Mouse (Mus musculus): ENCODE measurements around the gene Gabbr2. TPM values are rescaled to one million over a fixed set of nuclear protein-coding genes. Genes with fewer than 3 reads are reported as not detected.

The Gabbr2 gene
- total RNA-seq, 2 experiments from 2014 or later, result 0.25 to 0.34 TPM

DNA sequence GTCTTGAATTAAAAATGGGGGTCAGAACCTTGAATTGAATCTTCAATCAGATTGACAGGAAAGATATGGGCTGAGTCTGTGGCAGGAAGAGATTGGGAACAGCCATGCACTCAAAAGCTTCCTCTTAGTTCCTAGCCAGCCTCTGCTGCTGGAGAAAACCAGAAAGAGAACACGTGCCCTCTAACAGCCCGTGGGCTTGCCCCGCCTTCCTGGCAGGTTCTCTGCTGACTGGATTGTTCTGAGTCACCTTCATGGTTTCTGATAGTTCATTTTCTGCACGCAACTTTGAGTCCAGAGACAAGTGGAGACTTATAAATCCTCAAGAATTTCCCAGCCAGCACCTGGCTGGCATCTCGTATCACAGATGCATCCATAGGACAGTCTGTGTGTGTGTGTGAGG is 123.5 kb downstream of the Gabbr2 start:
- DNase-seq (ENCODE audit: low spot score in 2 of 2), result no peak

DNA sequence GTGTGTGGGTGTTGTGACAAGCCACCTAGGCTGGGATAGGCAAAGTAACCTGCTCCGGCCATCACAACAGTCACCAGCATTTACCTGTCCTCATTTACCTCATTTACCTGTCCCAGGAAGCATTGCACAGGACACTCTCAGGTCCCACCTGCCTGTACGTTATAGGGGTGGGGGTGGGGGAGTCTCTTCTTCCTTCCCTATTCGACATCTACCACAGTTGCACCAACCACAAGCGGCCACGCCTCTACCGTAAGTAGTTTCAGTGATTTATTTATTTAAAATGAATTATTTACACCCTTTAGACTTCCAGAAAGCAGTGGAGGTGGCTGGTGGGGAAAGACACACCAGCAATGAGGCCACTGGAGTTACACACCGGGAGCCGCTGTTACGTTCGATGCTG is 123.9 kb downstream of the Gabbr2 start:
- no peak for DNase-seq (ENCODE audit: low spot score in 2 of 2)

DNA sequence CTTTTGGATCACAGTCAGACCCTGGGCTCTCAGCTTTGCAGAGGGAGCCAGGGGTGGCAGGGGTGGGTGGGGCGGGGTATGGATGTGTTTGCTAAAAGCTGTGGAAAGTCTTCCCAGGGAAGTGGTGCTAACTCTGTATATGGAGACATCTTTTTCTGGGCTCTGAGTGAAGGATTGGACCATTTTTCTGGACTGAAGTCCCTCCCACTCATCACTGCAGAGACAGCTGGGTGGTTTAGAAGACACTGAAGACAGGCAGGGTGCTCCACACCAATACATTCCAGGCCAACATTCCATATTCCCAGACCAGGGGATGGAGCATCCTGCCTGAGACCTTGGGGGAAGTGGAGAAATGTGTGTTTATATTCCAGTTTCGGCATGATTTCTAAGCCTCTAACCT is 125.6 kb downstream of the Gabbr2 start:
- no peak for DNase-seq (ENCODE audit: low spot score in 2 of 2)

DNA sequence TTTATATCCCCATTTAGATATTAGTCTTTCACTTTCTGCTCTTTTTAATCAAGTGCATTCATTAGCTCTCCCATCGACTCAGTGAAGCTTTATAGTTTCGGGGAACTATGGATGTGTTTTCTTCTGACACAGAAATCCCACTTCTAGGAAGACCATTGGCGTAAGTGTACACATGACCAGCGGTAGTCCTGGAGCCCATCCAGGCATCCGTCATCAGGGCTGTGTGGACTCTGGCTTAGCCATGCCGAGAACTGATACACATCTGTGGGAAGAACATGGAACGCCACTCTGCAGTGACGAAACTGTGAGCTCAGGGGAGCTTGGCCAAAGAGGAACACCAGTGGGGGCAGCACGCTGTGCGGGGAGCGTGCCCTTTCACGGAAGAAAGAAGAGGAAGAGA is 128.0 kb downstream of the Gabbr2 start:
- DNase-seq (ENCODE audit: low spot score in 2 of 2), result no peak

DNA sequence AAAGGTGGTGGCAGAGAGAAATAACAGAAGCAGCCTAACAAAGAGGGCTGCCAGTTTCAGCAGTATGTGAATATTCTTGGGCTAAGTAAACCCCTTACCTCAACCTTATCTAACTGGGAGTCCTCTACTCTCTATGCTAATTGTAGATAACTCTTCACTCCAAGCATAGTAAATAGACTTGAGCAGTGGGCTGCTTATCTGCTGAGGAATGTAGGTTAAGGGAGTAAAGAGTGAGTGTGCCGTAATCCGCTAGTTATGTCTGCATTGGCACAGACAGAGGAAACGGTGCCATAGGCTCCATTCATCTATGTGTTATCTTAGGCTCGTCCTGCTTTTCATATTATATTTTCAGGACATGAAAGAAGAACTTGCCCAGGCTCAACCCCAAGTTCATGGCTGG is 129.0 kb downstream of the Gabbr2 start:
- no peak for DNase-seq (ENCODE audit: low spot score in 2 of 2)

DNA sequence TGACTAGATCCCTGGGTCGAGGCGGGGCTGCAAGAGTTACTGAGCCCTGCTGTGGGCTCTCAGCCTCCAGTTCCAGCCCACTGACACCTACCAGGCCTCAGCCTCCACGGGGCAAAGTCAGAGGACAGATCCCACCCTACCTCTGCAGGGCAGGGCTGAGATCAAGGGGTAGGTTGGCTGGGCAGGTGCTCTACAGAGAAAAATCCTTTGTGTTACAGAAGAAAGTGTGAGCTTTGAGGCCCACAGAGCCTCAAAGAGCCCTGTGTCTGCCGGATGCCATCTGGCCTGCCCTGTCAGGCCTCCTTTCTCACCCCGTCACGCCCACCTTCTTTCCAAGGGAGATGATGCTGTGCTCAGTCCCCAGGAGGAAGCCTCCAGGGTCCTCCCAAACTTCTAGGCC is 131.1 kb downstream of the Gabbr2 start:
- no peak for DNase-seq (ENCODE audit: low spot score in 2 of 2)

DNA sequence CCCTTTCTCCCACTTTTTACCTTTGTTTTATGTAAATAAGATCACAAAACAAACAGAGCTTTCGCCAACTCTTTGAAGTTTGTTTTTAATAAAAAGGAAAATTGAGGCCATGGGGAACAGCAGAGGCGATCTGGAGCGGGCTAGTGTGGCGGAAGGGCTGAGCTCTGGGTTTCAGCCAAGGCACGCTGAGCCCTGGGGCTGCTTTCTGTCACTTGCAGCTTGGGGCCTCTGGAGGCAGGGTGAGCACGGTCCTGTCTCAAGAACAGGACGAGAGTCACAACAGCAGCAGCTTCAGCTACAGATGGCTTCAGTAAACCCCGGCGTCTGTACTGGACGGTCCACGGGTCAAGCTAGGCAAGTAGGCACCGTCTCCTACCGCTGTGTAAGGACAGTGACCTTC is 132.8 kb downstream of the Gabbr2 start:
- DNase-seq (ENCODE audit: low spot score in 2 of 2), result peak in 1 of 2 experiments; percentile 44

DNA sequence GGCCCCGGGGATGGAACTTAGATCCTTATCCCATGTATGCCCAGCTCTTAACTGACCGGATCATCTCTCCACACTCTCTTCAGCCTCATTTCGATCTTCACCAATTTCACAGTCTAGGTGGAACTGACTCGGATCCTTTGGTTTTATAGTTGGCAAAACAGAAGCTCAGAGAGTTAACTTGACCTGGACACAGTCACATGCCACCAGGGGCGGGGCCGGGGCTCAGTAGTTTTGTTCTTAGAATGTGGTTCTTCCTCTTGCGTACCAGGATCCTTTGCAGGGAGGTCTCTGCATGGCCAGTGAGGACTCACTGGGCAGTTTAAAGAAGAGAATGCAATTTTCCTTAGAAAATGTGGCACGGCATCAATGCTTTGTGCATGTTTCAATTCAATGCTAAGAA is 135.5 kb downstream of the Gabbr2 start:
- DNase-seq (ENCODE audit: low spot score in 2 of 2), result no peak

DNA sequence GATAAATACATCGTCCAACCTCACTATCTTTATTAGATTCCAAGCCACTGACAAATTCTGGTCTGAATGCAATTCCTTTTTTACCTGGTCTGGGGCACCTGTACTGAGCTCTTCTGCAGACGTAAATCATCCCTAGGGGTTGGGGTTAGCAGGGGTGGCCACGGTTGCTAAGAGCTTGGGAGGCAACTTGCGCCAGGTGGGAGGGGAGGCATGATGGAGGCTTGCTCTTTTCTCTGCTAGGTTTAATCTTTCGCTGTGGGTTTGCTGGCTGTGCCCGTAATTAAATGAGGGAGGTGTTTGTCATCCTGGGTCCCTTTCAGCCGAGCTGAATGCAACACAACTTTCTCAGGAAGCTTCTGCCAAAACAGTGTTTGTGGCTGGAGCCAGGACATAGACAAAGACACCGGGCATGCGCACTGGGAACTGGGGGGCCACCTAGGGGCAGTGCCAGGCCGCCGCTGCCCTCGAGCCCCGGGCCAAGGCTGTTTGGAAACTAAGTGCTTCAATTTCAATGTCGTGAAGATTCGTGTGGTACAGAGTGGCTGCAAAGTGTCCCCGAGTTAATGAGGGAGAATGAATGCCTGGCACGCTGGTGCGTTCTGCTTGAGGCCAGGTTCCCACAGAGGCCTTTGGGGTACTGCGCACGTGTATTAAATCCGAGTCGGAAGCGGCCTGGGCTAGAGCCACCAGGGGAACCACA is 136.8 kb downstream of the Gabbr2 start:
- DNase-seq (ENCODE audit: low spot score in 2 of 2), result no peak

DNA sequence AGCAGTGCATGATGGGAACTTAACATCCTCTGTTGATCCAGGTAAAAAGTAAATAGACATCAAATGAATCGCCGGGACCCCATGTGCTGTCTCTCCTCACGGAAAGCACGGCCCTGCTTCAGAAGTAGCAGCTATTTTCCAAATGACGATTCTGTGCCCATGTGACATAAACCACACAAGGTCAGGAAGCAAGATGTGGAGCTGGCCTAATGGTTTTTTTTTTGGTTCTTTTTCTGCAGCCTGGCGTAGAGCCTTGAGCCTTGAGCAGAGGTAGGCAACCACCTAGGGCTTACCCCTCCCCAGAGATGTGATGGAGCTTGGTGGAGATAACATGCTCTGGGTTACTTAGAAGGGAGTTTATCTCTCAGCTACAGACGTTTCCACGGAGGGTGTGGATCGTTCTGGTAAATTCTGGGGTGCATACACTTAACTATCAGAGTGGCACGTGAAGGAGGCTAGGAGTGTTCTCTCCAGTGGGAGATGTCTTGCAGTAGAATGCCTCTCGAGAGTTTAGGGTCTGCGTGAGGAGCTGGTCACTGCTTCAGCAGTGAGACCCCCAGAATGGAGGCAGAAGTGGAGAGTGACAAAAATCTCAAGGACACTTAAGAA is 137.7 kb downstream of the Gabbr2 start:
- DNase-seq (ENCODE audit: low spot score in 2 of 2), result no peak

DNA sequence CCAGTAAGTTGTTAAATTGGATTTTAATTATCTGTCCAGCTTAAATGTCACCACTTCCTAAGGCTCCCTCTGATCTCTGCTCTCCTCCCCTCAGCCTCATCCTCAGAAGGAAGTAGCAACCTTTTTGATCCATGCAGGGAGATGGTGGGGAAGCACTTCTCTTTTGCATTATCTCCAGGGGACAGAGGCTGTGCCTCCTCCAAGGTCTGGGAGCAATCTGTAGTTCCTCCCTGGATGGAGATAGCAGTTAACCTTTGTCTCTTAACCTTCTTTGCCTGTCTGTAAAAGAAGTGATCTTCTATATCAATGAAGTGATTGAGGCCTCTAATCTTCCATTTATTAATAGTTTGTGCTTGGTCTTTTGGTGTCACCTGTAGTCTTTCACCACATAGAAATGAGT is 143.9 kb downstream of the Gabbr2 start:
- DNase-seq (ENCODE audit: low spot score in 2 of 2), result no peak

DNA sequence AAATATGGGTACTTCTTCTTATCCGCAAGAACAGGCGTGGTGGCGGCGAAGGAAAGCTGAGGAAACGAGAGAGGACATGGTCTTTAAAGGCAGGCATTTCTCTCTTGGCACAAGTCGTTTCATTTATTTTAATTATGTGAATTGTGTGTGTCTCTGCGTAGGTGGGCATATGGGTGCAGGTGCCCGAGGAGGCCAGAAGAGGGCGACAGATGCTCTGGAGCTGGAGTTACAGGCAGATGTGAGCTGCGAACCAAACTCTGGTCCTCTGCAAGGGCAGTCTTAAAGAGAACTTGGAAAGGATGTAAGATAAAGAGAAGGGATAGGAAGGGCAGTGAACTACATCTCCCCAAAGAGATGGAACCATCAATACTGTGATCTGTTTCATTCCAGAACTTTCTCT is 145.3 kb downstream of the Gabbr2 start:
- no peak for DNase-seq (ENCODE audit: low spot score in 2 of 2)

DNA sequence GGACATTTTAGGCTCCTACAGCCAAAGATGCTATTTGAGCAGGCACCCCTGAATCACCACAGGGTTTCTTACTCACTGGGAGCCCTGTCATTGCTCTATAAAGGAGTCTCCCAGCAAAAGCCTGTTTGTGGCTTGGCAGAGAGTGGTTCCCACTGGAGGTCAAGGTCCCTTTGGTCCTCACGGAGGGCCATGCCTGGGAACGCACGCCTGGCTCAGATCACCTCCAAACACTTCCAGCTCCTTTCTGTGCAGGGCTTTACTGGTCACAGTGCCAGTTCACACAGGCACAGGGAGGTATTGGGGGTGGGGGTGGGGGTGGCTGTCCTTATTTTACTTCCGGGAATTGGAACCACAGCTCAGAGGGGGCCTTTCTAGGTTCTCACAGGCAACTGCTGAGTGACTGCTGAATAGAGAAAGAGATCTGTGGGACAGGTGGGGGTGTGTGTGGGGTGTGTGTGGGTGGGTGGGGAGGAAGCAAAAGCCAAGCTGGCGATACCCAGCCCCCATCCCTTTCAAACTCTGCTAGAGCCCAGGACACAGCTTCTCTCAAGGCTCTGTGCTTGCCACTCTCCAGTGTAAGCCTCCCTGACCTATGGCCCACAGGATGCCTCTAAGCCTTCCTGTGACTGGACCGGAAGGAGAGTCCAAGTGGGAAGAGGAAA is 146.6 kb downstream of the Gabbr2 start:
- no peak for DNase-seq (ENCODE audit: low spot score in 2 of 2)

DNA sequence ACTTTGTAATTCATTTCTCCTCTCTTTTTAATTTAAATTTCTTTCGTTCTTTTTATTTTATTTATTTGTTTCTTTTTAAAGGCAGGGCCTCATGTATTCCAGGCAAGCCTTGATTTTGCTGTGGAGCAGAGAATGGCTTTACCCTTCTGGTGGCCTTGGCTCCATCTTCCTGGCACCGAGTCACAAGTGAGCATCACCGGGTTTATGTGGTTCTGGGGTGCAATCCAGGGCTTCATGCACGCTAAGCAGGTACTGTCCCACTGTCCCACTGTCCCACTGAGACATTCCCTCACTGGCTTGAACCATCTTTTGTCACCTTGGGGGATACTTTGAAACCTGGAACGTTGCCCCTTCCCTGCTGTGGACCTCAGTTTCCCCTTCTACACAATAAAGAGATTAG is 147.1 kb downstream of the Gabbr2 start:
- no peak for DNase-seq (ENCODE audit: low spot score in 2 of 2)

DNA sequence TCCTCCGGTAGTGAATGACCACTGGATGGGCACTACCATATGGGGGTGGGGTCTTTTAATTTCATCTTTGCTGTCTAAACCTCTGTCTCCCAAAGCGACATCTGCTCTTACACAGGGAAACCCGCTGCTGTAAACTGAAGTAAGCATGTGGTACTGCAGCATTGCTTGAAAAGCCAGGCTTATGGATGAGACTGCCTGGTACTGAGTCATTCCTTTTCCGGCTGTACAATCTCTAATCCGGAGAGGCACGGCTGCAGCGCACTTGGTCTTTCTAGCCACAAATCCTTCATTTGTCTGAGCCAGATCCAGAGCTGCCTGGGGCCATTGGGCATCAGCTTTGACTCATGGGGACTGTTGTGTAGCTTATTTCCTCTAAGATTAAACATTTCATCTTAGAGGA is 149.1 kb downstream of the Gabbr2 start:
- no peak for DNase-seq (ENCODE audit: low spot score in 2 of 2)

DNA sequence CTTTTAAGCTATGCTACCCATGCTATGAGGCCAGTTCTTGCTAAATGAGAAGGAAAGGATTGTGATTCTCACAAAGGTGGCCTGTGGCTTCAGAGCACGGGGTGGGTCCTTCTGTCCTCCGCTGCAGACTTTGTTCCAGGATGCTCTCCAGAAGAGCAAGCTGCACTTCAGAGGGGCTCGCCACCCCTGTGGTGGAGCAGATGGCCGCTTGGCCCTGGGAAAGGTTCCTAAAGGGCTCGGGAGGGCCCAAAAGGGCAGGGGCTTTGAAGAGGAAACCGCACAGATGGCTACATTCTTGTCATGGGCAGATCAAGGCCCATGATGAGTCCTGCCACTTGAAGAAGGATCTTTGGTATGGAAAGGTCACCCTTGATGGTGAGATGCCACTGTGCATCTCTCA is 151.5 kb downstream of the Gabbr2 start:
- DNase-seq (ENCODE audit: low spot score in 2 of 2), result no peak

DNA sequence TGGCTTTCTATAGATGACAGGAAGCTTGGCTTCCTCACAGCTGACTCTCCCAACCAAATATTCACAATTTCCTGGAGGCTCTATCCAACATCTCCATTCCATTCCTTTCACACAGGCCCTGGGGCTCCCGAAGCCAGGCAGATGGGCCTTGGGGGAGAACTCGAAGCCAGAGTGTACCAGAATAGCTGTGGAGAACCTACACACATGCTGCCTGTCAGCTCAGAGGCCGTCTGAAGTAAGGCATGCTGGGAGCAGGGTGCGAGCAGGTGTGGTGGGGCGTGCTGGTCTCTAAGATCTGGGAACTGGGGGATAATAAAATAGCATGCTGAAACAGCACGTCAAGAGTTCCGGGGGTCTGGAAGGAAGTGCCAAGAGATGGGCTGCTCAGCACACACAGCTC is 154.3 kb downstream of the Gabbr2 start:
- DNase-seq (ENCODE audit: low spot score in 2 of 2), result no peak

DNA sequence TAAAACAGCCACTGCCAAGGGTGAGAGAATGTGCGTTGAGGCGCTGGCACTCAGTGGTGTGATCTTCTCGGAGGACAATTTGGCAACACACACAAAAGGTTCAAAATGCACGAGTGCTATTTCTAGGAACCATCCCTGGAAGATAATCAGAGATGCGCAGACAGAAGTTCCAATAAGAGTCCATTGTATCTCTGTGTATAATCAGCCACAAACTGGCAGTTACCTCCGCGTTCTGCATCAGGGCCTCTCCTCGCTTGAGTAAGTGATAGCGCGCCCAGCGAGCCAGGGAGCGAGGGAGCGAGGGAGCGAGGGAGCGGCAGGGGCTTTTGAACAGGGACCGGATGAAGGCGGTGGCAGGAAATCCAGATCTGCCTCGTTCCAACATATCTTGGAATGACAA is 155.6 kb downstream of the Gabbr2 start:
- DNase-seq (ENCODE audit: low spot score in 2 of 2), result no peak

DNA sequence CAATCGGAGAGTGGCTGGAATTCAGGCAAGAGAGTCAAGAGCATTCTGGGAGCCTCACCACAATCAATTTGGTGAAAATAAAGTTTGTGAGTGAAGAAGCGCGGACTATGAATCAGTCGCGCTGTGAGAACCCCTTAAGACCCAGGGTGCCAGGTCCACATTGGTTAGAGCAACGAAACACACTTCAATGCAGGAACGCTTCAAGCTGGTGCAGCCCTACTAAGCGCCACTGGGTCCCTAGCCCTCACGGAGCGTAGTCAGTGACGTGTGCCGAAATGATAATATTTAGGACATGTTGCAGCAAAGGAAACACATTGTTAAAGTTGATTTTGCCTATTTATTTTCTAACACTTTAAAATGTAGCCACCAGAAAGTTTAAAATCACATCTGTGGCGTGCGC is 156.6 kb downstream of the Gabbr2 start:
- no peak for DNase-seq (ENCODE audit: low spot score in 2 of 2)

DNA sequence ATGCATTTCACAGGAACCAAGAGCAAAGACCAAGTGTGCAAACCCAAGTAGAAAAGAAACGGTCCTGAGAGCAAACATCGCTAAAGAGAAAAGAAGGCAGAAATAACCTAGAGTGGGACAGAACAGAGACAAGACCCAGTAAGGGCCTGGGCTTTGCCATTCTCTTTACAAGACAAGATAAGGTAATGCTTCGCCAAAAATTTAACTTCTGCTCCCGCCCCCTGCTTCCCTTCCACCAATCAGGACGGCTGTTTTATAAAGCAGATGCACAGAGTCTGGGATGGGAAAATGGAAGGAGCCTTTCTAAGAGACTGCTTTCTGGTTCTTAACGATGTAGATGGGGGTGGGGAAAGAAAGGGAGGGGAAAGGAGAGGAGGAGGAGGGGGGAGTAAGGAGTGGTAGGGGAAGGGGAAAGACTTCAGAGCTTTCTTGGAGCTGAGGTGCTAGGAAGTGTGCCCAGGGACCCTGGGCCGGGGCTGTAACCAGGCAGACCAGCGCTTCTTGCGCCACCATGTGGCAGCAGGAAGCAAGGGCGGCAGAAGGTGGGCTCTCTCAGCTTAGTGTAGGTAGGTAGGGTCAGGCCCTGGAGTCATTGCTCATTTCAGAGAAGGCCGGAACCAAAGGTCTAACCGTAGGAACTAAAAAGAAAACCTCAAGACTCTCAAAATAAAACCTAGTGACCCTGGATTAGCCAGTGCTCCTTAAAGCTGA is 158.7 kb downstream of the Gabbr2 start:
- no peak for DNase-seq (ENCODE audit: low spot score in 2 of 2)

DNA sequence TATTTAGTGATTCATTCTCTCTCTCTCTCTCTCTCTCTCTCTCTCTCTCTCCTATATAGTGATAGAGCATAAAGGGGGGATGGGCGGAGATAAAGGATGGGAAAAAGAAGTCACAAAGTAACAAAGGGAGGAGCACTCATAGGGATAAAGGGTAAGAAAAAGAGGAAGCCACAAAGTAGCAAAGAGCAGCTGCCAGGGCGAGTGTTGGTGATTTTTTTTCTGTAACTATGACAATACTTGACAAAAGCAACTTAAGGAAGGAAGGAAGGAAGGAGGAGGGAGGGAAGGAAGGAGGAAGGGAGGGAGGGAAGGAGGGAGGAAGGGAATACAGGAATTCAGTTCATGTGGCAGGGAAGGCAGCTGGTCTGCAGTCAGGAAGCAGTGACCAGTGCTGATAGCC is 162.0 kb downstream of the Gabbr2 start:
- DNase-seq (ENCODE audit: low spot score in 2 of 2), result no peak

DNA sequence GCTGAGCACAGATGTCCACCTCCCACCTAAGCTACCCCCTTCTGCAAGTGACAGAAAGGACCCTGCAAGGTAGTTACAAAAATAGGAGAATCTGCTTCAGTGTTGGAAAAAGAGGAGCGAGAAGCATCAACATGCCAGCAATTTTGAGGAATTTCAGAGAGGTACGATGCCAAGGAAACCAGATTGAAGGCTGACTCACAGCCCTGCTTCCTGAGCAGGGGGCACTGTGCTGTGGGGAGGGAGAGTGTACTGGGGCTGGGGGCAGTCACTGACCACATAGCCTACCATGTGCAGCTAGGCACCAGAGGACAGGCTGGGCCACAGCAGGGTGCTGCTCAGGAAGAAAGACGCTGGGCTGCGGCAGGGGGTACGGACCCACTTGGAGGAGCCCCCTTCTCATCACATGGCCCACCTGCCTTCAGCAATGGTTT is 163.5 kb downstream of the Gabbr2 start:
- no peak for DNase-seq (ENCODE audit: low spot score in 2 of 2)

Data from gastrocnemius, postnatal 4 days (tissue).